Mouse (Mus musculus) spleen, embryonic (tissue): ENCODE data around the gene Bola3.

ENCODE experiments used
- CTCF ChIA-PET: fragments of 350-600 bp; sonication (Branson Sonifier 250); formaldehyde crosslinking; loops from one replicate; lab custom pipeline; 2022; lab: Charles Lee

The Bola3 gene

DNA sequence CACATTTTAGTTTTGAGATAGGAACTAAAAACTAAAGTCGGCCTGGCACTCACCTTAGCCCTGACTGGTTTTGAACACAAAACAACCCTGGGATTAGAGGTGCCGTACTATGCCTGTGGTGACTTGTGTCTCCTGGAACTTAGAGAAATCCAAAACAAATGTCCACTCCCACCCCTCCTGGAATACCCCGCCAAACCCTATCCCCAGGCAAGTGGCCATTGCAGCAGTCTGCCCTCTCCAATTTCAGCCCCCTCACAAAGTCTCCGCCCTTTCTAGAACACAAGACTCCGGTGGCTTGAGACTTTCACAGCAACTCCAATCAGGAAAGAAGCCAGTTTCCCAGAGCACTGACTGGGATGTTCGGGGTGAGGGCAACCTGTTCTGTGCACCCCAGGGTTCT, at the start of gene Bola3:
TSS of gene Bola3 (plus strand) at position 275 of the 400 bp plus-strand sequence.
- CTCF ChIA-PET = no interaction called here

GRCm38 (mm10) chr6:83300447-83301229, 48.3 kb upstream of the Bola3 start:
- CTCF ChIA-PET = no interaction called here

DNA sequence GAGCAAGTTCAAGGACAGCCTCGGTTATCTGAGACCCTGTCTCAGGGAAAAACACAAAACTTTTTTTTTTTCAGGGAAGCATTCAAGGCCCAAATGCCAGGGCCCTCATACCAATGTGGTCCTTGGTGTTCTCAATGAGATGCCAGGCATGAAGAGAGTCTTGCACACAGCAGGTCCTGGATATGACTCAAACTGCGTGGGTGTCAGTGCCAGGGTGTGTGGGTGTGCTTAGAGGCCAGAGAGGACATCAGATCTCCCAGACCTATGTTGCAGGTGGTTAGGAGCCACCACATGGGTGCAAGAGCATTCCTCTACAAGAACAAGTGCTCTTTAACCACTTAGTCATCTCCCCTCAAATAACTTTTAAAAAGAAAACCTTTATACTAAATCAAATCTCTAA, 47.7 kb upstream of the Bola3 start:
- CTCF ChIA-PET = interaction anchor here (0.6 kb wide), 1 partner anchor 118 kb away, joined by 3 read pairs; no protein-coding TSS in a partner anchor

- CTCF ChIA-PET = no interaction called here
These were observed 46.7 kb upstream of the Bola3 start for GRCm38 (mm10) chr6:83302264-83302663.

- CTCF ChIA-PET = no interaction called here
These were observed 39.9 kb upstream of the Bola3 start for GRCm38 (mm10) chr6:83309017-83309416.

- CTCF ChIA-PET = no interaction called here
These were observed 37.7 kb upstream of the Bola3 start for GRCm38 (mm10) chr6:83311206-83311605.

- CTCF ChIA-PET = no interaction called here
These were observed 36.9 kb upstream of the Bola3 start for GRCm38 (mm10) chr6:83312021-83312420.

GRCm38 (mm10) chr6:83312514-83312913, 36.4 kb upstream of the Bola3 start:
- CTCF ChIA-PET = interaction anchor here (0.6 kb wide), 1 partner anchor 15 kb away, joined by 4 read pairs; no protein-coding TSS in a partner anchor

DNA sequence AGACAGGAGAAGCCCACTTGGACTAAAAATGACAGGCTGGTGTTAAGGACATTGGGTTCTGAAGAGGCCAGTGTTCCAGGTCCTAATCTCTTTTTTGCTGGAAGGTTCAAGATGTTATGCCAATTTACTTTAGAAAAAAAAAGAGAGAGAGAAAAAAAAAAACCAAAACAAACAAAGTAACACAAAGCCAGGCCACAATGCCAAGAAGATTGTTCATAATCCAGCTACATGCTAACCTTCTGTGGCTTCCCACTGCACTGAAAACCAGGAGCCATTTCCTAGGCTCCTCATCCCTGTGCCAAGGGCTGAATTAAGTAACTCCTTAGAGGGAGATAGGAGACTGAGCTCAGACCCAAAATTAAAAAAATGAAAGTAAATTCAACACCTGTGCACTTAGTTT, 33.7 kb upstream of the Bola3 start:
- CTCF ChIA-PET = no interaction called here

GRCm38 (mm10) chr6:83316022-83316421, 32.9 kb upstream of the Bola3 start:
- CTCF ChIA-PET = no interaction called here

DNA sequence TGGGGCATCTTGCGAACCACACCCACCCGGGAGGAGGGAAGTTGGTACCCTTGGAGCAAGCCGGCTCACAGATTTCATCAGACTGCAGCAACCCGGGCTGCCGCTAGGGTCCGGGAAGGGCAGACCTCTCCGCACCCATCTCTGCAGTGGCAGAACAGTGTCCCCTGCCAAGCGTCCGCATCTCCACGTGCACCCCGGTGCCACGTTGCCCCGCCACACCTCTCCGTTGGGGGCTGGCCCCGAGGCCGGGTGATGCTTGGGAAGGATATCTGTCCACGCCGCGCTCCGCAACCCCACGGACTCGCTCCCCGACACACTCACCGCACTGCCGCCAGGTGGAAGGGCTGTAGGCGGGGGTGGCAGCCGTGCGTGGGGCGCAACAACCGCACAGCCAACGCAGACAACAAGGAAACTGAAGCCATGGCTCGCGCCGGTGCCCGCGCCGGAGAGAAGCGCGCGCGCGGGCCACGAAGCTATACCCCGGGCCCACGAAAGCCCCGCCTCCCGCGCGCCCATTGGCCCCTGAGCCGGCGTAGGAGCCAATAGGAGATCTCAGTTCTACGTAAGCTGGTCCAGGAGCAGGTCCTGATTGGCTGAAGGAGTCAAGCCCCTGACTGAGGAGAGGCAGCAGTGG, 31.7 kb upstream of the Bola3 start:
- CTCF ChIA-PET = interaction anchor here (0.6 kb wide), 1 partner anchor 386 kb away, joined by 3 read pairs; no protein-coding TSS in a partner anchor

- CTCF ChIA-PET = interaction anchor here (1.2 kb wide), 1 partner anchor 10 kb away, joined by 3 read pairs; no protein-coding TSS in a partner anchor
These were observed 27.0 kb upstream of the Bola3 start for GRCm38 (mm10) chr6:83321927-83322326.

DNA sequence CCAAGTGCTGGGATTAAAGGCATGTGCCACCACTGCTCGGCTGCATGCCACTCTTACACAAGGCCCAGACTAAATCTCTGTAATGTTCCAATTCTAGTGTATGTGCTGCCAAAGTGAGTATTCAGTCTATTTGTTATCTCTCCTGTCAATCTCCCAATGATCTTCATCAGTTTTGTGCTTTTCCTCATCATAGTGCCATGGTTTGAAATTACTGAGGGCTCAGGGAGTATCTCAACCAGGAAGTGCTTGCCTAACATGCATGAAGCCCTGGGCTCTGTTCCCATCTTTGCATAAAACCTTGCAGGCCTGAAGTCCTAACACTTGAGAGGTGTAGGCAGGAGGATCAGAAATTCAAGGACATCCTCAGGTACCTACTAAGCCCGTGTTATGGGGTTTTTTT, 26.2 kb upstream of the Bola3 start:
- CTCF ChIA-PET = no interaction called here

- CTCF ChIA-PET = no interaction called here
These were observed 25.1 kb upstream of the Bola3 start for GRCm38 (mm10) chr6:83323652-83324419.

DNA sequence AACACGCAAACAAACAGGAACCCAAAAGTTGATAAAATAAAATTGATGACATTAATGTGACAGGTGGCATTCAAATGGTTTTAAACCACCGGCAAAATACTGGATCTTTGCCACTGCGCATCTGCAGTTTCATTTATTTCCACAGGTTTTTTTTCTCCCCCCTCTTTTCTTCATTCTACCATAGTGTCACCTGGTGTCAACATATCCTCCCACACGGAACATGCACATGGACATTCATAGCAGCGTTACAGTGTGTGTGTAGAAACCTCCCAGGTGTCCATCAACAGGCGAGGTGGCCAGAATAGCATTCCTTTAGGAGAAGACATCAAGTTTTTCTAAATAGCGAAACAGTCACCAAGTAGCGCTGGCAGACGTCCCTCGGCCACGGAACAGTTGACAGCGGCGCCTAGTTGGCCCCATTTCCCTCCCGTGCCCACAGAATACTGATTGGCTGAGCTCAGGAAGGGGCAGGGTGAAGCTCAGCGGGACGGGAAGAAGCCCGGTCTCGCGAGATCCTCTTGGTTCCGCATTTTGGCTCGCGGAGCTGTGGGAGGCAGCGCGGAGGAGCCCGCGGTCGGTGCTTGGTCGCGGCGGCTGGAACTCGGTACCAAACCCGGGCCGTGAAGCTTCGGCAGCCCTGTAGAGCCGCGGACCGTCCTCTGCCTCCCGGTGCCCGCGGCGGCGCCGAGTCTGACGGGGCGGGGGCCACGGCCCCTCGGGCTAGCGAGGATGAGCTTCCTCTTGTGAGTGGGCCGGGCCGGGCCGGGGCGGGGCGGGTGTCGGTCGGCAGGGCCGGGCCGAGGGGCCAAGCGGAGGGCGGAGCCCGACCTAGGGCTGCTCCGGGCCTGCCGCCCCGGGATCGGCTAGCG, 23.2 kb upstream of the Bola3 start, which contains the start of the genes Mthfd2 and Mob1a:
TSS of gene Mthfd2 (minus strand) at position 384 of the 869 bp plus-strand sequence.
TSS of gene Mob1a (plus strand) at position 492 of the 869 bp plus-strand sequence.
- CTCF ChIA-PET = interaction anchor here (0.9 kb wide), 1 partner anchor 9 kb away, joined by 3 read pairs; no protein-coding TSS in a partner anchor

DNA sequence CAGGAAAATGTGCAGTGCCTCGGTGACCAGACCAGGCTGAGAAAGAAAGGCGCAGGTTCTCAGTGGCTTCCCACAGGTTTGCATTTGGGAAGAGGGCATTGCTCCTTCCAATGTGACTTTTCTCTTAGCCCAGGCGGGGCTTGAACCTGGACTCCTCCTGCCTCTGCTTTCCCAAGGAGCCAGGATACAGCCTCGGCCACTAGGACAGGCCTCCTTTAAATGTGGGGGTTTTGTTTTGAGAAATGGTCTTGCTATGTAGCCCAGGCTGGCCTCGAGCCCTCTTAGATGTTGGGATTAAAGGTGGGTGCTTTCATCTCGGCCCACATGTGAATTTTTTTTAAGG, 22.6 kb upstream of the Bola3 start:
- CTCF ChIA-PET = interaction anchor here (0.6 to 1.3 kb wide), 4 partner anchors 10 to 192 kb away, joined by 3 to 4 read pairs (median 3); no protein-coding TSS in a partner anchor

GRCm38 (mm10) chr6:83326761-83327160, 22.2 kb upstream of the Bola3 start:
- CTCF ChIA-PET = interaction anchor here (0.6 to 1.3 kb wide), 3 partner anchors 23 to 193 kb away, joined by 3 to 4 read pairs (median 3); no protein-coding TSS in a partner anchor

DNA sequence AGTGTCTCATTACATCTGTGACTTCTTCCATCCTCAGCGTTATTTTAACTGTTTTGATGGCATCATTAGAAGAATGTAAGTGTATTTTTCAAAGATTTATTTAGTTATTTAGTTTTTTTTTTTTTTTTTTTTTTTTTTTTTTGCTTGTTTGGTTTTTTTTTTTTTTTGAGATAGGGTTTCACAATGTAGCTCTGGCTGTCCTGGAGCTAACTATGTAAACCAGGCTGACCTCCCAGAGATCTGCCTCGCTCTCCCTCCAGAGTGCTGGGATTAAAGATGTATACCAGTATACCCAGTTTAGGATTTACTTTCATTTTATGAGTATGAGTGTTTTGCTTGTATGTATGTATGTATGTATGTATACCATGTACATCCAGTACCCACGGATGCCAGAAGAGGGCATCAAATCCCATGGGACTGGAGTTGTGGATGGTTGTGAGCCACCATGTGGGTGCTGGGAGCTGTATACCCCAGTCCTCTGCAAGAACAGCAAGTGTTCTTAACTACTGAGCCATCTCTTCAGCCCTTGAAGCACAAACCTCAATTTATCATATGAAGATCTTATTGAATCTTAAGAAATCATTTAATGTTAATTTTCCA, 21.3 kb upstream of the Bola3 start:
- CTCF ChIA-PET = interaction anchor here (0.6 to 1.3 kb wide), 2 partner anchors 15 to 22 kb away, joined by 3 to 4 read pairs; no protein-coding TSS in a partner anchor

DNA sequence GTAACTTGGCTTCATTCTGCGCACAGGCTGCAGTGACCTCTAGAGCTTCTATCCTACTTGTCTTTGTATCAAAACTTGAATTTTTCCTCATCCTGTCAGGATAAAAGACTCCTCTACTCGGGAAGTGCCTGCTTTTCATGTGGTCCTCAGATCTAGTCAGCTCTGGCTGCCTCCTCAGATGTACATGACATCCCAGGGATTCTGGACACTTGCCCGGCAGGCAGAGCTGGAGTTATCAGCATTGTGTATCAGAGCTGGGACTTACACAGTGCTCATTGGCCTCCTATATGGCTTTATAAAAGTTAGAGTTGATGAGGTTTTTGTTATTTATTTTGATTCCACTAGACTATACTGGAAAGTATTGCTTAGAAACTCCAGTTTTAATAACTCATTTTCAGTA, 7.6 kb upstream of the Bola3 start:
- CTCF ChIA-PET = no interaction called here

DNA sequence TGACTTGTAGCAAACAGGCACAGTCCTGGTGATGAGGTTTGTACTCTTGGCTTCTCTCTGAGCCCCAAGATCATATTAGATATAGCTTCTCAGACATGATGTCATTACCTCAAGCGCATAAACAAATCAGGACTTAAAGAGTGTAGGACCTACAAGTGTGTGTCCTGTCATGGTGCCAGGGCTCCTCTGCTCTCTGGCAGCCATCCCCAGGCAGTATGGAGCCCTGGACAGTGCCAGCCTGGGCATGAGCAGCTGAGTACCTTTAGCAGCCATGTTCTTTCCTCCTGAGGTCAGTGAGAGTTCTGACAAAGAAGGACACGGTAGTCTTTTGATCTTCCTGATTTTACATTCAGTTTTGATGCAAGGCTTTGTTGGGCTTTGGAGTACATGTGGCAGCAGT, 6.0 kb upstream of the Bola3 start:
- CTCF ChIA-PET = interaction anchor here (0.5 kb wide), 1 partner anchor 13 kb away, joined by 3 read pairs; no protein-coding TSS in a partner anchor
